Mouse (Mus musculus): ENCODE results near the gene Ubap2.

Gene Ubap2

GRCm38 (mm10) chr4:41164974-41165373, 110.0 kb downstream of the Ubap2 start:
- DNase-seq (ENCODE audit: low spot score) = no peak

- no peak for DNase-seq (ENCODE audit: low spot score)
Measured at GRCm38 (mm10) chr4:41161232-41161631, 113.7 kb downstream of the Ubap2 start.

- no peak for DNase-seq (ENCODE audit: low spot score)
Measured at GRCm38 (mm10) chr4:41158251-41158650, 116.7 kb downstream of the Ubap2 start.

- DNase-seq (ENCODE audit: low spot score) = no peak
Measured at GRCm38 (mm10) chr4:41156961-41157360, 118.0 kb downstream of the Ubap2 start.

- DNase-seq (ENCODE audit: low spot score) = no peak
Measured at GRCm38 (mm10) chr4:41153146-41153545, 121.8 kb downstream of the Ubap2 start.

GRCm38 (mm10) chr4:41151186-41151585, 123.8 kb downstream of the Ubap2 start:
- DNase-seq (ENCODE audit: low spot score) = no peak

- no peak for DNase-seq (ENCODE audit: low spot score)
Measured at GRCm38 (mm10) chr4:41149891-41150290, 125.1 kb downstream of the Ubap2 start.
